Mouse (Mus musculus): ENCODE data around the gene Itm2c.

Gene Itm2c

GRCm38 (mm10) chr1:85933631-85934465 lies 39.8 kb downstream of the Itm2c start:
- DNase-seq (ENCODE audit: low spot score in 2 of 2), result no peak

GRCm38 (mm10) chr1:85934560-85934959 lies 40.5 kb downstream of the Itm2c start:
- DNase-seq (ENCODE audit: low spot score in 2 of 2), result no peak

- DNase-seq (ENCODE audit: low spot score in 2 of 2), result no peak
Observed at GRCm38 (mm10) chr1:85935148-85935852, 41.2 kb downstream of the Itm2c start.

- no peak for DNase-seq (ENCODE audit: low spot score in 2 of 2)
Observed at GRCm38 (mm10) chr1:85936265-85936664, 42.2 kb downstream of the Itm2c start.

GRCm38 (mm10) chr1:85937323-85937722 lies 43.2 kb downstream of the Itm2c start:
- DNase-seq (ENCODE audit: low spot score in 2 of 2), result no peak

- DNase-seq (ENCODE audit: low spot score in 2 of 2), result no peak
Observed at GRCm38 (mm10) chr1:85942318-85942717, 48.2 kb downstream of the Itm2c start.

GRCm38 (mm10) chr1:85949085-85949684 lies 55.1 kb downstream of the Itm2c start:
- DNase-seq (ENCODE audit: low spot score in 2 of 2), result no peak

- DNase-seq (ENCODE audit: low spot score in 2 of 2), result no peak
Observed at GRCm38 (mm10) chr1:85955150-85955549, 61.1 kb downstream of the Itm2c start.

- DNase-seq (ENCODE audit: low spot score in 2 of 2), result no peak
Observed at GRCm38 (mm10) chr1:85957290-85957689, 63.2 kb downstream of the Itm2c start.

- DNase-seq (ENCODE audit: low spot score in 2 of 2), result no peak
Observed at GRCm38 (mm10) chr1:85957942-85958619, 64.0 kb downstream of the Itm2c start.
